Mouse (Mus musculus) spleen, adult 2 months (tissue): ENCODE data around the gene Poc1a. TPM values are rescaled to one million over a fixed set of nuclear protein-coding genes. Genes with fewer than 3 reads are reported as not detected.
A peak's percentile ranks its signal among the peaks of the same experiment; 100 is the strongest.

Experiments
- DNase-seq, 2 experiments: peaks; one replicate each; pipeline versions ENCODE4 v3.0.0 to v3.0.0-alpha.2; 2012 to 2021; ENCODE audit warnings: low spot score in 2 of 2, low read depth in 1 of 2
- H3K27ac ChIP-seq: fragments of 200-500 bp; 2 replicates; pipeline ENCODE4 v1.5.1; 2012; ENCODE audit warnings: low read length, inconsistent platforms; ENCODE audit not compliant: insufficient read depth
- H3K27me3 ChIP-seq: fragments of 200-500 bp; 2 replicates; pipeline ENCODE4 v1.6.1; 2012; ENCODE audit warnings: mild to moderate bottlenecking, moderate library complexity, low read length, inconsistent platforms; ENCODE audit not compliant: control insufficient read depth, insufficient read depth
- H3K36me3 ChIP-seq: fragments of 200-500 bp; 2 replicates; pipeline ENCODE4 v1.6.1; 2012; ENCODE audit warnings: mild to moderate bottlenecking, low read length, inconsistent platforms; ENCODE audit not compliant: control insufficient read depth, insufficient read depth
- H3K4me1 ChIP-seq: fragments of 200-500 bp; 2 replicates; pipeline ENCODE4 v1.6.1; 2011; ENCODE audit warnings: inconsistent platforms; ENCODE audit not compliant: control insufficient read depth, insufficient read depth, insufficient read length
- H3K4me3 ChIP-seq: fragments of 200-500 bp; 2 replicates; pipeline ENCODE4 v1.5.1; 2011; ENCODE audit warnings: mild to moderate bottlenecking, inconsistent platforms; ENCODE audit not compliant: insufficient read depth, insufficient read length; ENCODE audit errors: extremely low read depth
- CTCF ChIP-seq: fragments of 200-500 bp; IDR thresholded peaks from 2 replicates; pipeline ENCODE4 v1.5.1; 2011; ENCODE audit warnings: mild to moderate bottlenecking, inconsistent platforms; ENCODE audit not compliant: insufficient read depth, insufficient read length, insufficient replicate concordance; ENCODE audit errors: extremely low read depth
- POLR2A ChIP-seq: fragments of 200-500 bp; IDR thresholded peaks from 2 replicates; pipeline ENCODE4 v1.6.1; 2011; ENCODE audit warnings: low read depth, low read length, inconsistent platforms
- WGBS: fragments of 180-500 bp; shearing (Covaris S2); methylation state at CpG from one replicate; pipeline ENCODE4 v1.1.7; 2018; 5-methylcytosine and 5-hydroxymethylcytosine counted together
- polyA plus RNA-seq: library from polyadenylated mRNA; depleted of rRNA; stranded (reverse); fragments of >200 nt; gene quantifications from 2 replicates; pipeline ENCODE4 v1.2.3, GENCODE M21; 2012

Gene Poc1a
- polyA plus RNA-seq, 1 experiment, result 6.8 TPM

DNA sequence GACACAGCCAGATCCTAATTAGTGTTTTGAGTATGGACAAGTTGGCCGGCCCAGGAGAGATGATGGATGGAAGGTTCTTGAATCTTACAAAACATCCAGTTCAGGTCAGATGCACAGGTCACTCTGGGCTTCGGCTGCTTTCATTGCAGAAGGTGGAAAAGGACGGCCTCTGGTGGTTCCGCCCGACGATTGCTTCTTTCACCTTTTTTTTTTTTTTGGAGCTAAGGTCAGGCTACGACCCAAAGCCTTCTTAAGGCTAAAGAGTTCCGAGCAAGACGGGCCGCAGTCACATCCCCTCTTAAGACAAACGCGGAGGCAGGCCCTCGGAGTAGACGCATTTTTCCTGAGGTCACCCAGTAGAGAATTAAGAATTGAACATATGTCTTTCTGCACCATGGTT is 475 bp upstream of the Poc1a start:
- peaks cover 4% of the 10 kb centered on the region; the same call in 1 of the 2 replicates for H3K4me1 ChIP-seq
- DNase-seq, result peak; percentile 32 to 34
- TF ChIP-seq CTCF, result peak; percentile 67; the same call in 1 of the 2 replicates
- no peak for TF ChIP-seq POLR2A
- H3K36me3 ChIP-seq, result no peaks in the 10 kb centered on the region
- H3K27me3 ChIP-seq, result no peaks in the 10 kb centered on the region
- H3K27ac ChIP-seq, result peak overlapping the region; percentile 76
- under 1% methylated on average over 14 of the region's 14 CpGs for WGBS
- H3K4me3 ChIP-seq, result peak overlapping the region; percentile 90

DNA sequence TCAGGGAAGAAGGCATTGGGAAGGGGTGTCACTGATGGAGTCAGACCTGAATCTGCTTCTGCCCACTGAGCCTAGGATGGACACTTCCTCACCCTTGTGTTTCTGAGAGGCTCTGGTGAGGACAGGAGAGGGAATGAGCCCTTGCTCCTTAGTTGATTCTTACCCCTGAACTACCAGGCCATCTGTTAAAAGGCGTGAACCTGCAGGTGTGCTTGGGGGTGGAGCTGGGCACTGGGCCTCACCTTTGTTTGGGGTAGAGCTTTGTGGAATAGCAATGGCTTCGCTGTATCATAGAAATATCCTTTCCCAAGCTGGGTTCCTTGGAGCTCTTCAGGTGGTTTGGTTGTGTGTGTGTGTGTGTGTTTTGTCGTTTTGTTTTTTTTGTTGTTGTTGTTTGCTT is 1.2 kb downstream of the Poc1a start:
- H3K4me3 ChIP-seq, result no peak overlapping the region
- H3K27ac ChIP-seq, result no peak overlapping the region
- H3K36me3 ChIP-seq, result no peaks in the 10 kb centered on the region
- DNase-seq, result no peak
- H3K27me3 ChIP-seq, result no peaks in the 10 kb centered on the region
- peaks cover 4% of the 10 kb centered on the region; the same call in 1 of the 2 replicates for H3K4me1 ChIP-seq
- TF ChIP-seq POLR2A (no peak), CTCF (no peak)
- 87% methylated on average over 3 of the region's 3 CpGs for WGBS

DNA sequence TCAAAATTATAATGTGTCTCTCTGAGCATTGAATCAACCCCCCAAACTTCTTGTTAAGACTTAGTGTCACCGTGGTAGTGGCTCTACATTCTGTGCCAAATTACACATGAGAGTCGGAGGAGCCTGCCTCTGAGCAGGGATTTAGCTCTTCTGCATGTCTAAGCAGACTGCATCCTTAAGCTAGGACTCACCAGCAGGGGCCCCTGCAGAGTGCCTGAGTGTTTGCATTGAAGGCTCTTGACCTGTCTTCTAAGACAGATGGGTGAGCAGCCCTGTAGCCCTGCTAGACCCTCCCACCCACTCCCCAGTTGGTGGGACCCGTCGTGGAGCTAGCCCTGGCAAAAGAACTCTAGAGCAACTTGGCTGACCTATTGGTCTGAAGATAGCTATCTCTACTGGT is 6.3 kb downstream of the Poc1a start:
- H3K27ac ChIP-seq, result no peak overlapping the region
- DNase-seq, result no peak
- no peaks in the 10 kb centered on the region; the same call in 1 of the 2 replicates for H3K36me3 ChIP-seq
- H3K27me3 ChIP-seq, result no peaks in the 10 kb centered on the region
- H3K4me1 ChIP-seq, result no peaks in the 10 kb centered on the region
- WGBS, result 77% methylated on average over 4 of the region's 4 CpGs
- TF ChIP-seq POLR2A (no peak), CTCF (no peak)
- H3K4me3 ChIP-seq, result no peak overlapping the region

DNA sequence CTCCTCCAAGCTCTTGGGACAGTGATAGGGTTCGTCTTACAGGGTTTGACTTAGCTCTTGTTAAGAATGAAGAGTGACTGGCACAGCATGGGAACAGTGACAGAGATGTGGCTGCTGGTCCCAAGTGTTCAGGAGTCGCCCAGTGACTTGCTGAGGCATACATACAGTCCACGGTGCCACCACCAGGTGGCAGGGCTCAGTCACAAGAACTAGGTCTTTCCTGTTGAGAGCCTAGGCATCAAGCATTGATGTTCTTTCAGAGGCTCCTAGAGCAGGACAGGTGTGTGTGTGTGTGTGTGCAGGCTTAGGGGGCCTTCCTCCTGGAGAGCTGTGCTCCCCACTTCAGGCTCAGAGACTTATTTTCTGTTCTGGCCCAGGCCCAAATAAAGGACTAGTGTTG is 8.0 kb downstream of the Poc1a start:
- H3K4me1 ChIP-seq, result no peaks in the 10 kb centered on the region
- peak; percentile 48 to 70 for DNase-seq
- no peak overlapping the region for H3K4me3 ChIP-seq
- peak; percentile 79; the same call in 1 of the 2 replicates for TF ChIP-seq CTCF
- TF ChIP-seq POLR2A, result no peak
- H3K27ac ChIP-seq, result no peak overlapping the region
- H3K36me3 ChIP-seq, result no peaks in the 10 kb centered on the region; the same call in 1 of the 2 replicates
- 38% methylated on average over 3 of the region's 3 CpGs for WGBS
- no peaks in the 10 kb centered on the region for H3K27me3 ChIP-seq

DNA sequence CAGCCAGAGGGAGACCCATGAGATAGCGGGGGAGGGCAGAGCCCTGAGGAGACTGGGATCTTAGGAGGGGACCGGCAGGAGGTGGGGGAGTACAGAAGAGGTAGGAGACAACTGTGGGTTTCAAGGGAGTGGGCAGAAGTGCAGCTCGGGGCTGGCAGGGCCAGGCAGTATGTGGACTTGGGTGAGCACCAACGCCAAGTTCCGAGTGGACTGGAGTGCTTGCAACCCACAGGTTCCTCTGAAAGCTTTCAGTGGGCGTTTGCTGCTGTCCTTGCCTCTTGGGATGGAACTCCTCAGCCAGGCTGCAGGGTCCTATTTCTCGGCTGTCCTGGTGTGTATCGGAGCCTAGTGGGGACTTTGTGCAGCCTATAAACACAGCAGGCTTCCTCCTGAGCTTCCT is 9.0 kb downstream of the Poc1a start:
- no peak for DNase-seq
- Histone ChIP-seq H3K27ac (no peak overlapping the region), H3K4me1 (no peaks in the 10 kb centered on the region), H3K27me3 (no peaks in the 10 kb centered on the region), H3K36me3 (no peaks in the 10 kb centered on the region; the same call in 1 of the 2 replicates), H3K4me3 (no peak overlapping the region)
- 95% methylated on average over 8 of the region's 8 CpGs for WGBS
- TF ChIP-seq CTCF (no peak), POLR2A (no peak)

DNA sequence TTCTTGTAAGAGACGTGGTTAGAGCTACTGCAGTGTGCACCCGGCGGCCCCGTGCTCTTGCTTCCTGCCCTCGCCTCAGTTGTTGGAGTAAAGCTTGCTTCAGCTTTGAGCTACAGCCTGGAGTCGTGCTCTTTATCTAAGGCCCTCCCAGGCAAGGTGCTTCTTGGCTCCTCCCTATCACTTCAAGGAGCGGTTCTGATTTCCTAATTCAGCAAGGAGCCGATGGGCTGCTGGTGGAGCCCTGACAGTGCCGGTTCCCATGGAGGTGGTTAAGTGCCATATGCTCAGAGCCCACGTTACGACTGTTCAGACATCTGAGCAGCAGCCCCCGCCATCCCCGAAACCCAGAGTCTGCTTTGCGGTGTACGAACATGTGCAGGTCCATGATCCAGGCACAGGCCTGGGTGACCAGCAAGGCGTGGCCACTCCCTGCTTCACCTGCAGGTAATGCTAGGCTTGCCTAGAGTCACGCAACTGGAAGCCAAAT is 9.8 kb downstream of the Poc1a start:
- Histone ChIP-seq H3K4me1 (no peaks in the 10 kb centered on the region), H3K27me3 (no peaks in the 10 kb centered on the region), H3K4me3 (no peak overlapping the region), H3K36me3 (no peaks in the 10 kb centered on the region; the same call in 1 of the 2 replicates), H3K27ac (no peak overlapping the region)
- DNase-seq, result no peak
- WGBS, result 87% methylated on average over 17 of the region's 17 CpGs
- TF ChIP-seq POLR2A (no peak), CTCF (no peak)

DNA sequence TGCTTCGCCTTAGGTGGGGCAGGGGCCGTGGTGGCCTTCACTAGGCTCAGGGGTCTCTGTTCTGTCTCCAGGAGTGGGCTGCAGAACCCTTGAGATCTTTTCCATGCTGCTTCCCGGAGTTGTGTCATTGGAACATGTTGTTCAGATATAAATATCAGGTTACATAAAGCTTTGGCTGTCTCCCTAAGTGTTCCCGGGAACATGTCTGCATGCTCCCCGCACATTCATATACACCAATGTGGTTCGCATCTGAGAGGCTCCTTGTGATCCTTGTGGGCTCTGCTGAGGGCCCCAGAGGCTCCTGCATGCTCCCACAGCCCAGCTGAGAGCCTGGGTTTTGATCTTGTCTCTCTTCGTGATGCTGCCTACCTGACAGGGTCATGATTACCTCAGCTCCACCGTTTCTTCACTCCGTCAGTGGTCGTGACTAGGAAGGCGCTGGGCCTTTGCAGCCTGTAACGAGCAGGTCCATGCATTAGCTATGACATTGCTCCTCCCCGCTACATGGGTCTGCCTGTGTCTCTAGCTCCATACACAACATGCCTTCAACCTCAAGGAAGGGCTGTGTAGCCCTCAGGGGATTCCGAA is 12.8 kb downstream of the Poc1a start:
- Histone ChIP-seq H3K36me3 (no peaks in the 10 kb centered on the region; the same call in 1 of the 2 replicates), H3K27me3 (no peaks in the 10 kb centered on the region), H3K27ac (no peak overlapping the region), H3K4me1 (no peaks in the 10 kb centered on the region), H3K4me3 (no peak overlapping the region)
- no peak for TF ChIP-seq CTCF
- no peak for TF ChIP-seq POLR2A
- 96% methylated on average over 14 of the region's 14 CpGs for WGBS
- no peak for DNase-seq
